Mouse (Mus musculus) liver, adult 2 months (tissue): Measurements from ENCODE around the gene Lmo1. TPM values are rescaled to one million over a fixed set of nuclear protein-coding genes. Genes with fewer than 3 reads are reported as not detected.
"Not testable (repeated sequence)": the region's sequence is repeated elsewhere in the genome, so short reads cannot be mapped to it uniquely, and the experiment has no call there.

Experiments
- DNase-seq: peaks from one replicate; pipeline ENCODE4 v3.0.0-alpha.2; 2011; ENCODE audit warnings: low read depth, low spot score; ENCODE audit errors: extremely low read depth
- H3K27ac ChIP-seq: fragments of 200-500 bp; replicated peaks from 2 replicates; pipeline ENCODE4 v1.5.1; 2012; ENCODE audit warnings: low read depth, mild to moderate bottlenecking, control low read depth, inconsistent platforms, low read length; ENCODE audit not compliant: insufficient read depth
- H3K27me3 ChIP-seq: fragments of 200-500 bp; 2 replicates; pipeline ENCODE4 v1.6.1; 2012; ENCODE audit warnings: mild to moderate bottlenecking, moderate library complexity, low read length, inconsistent platforms; ENCODE audit not compliant: control insufficient read depth, insufficient read depth
- H3K36me3 ChIP-seq: fragments of 200-500 bp; 2 replicates; pipeline ENCODE4 v1.6.1; 2012; ENCODE audit warnings: low read length, inconsistent platforms; ENCODE audit not compliant: control insufficient read depth, insufficient read depth
- H3K4me1 ChIP-seq: fragments of 200-500 bp; 2 replicates; pipeline ENCODE4 v1.6.1; 2011; ENCODE audit warnings: low read length; ENCODE audit not compliant: control insufficient read depth, insufficient read depth
- H3K4me3 ChIP-seq: fragments of 200-500 bp; 2 replicates; pipeline ENCODE4 v1.5.1; 2011; ENCODE audit warnings: low read depth, mild to moderate bottlenecking, control low read depth, low read length, moderate library complexity; ENCODE audit not compliant: insufficient read depth
- H3K79me2 ChIP-seq: fragments of 200-500 bp; 2 replicates; pipeline ENCODE4 v1.6.1; 2012; ENCODE audit warnings: inconsistent platforms, mild to moderate bottlenecking, low read length, moderate library complexity; ENCODE audit not compliant: control insufficient read depth, insufficient read depth
- H3K9ac ChIP-seq: fragments of 200-500 bp; 2 replicates; pipeline ENCODE4 v1.6.1; 2012; ENCODE audit warnings: low read depth, mild to moderate bottlenecking, control low read depth, inconsistent platforms, low read length
- CTCF ChIP-seq: fragments of 200-500 bp; IDR thresholded peaks from 2 replicates; pipeline ENCODE4 v1.5.1; 2011; ENCODE audit warnings: low read depth, low read length, control low read depth
- POLR2A ChIP-seq: fragments of 200-500 bp; IDR thresholded peaks from 2 replicates; pipeline ENCODE4 v1.6.1; 2011; ENCODE audit warnings: low read length, control low read depth; ENCODE audit not compliant: insufficient read depth; ENCODE audit errors: extremely low read depth
- WGBS: fragments of 180-500 bp; shearing (Covaris S2); methylation state at CpG from one replicate; pipeline ENCODE4 v1.1.7; 2018; 5-methylcytosine and 5-hydroxymethylcytosine counted together
- polyA plus RNA-seq: library from polyadenylated mRNA; depleted of rRNA; stranded (reverse); fragments of >200 nt; gene quantifications from 2 replicates; pipeline ENCODE4 v1.2.3, GENCODE M21; 2012; rRNA removed
- total RNA-seq: library from RNA; depleted of rRNA; stranded (reverse); fragments of >200 nt; gene quantifications from 2 replicates; pipeline ENCODE4 v1.2.3, GENCODE M21; 2014; rRNA removed

The Lmo1 gene
- total and polyA plus RNA-seq, 2 experiments = not detected

GRCm38 (mm10) chr7:109096618-109097017, 78.4 kb downstream of the Lmo1 start:
- no peak for DNase-seq
- H3K79me2 ChIP-seq = no peaks in the 10 kb centered on the region
- WGBS = 67% methylated on average over 4 of the region's 4 CpGs
- no peaks in the 10 kb centered on the region for H3K4me1 ChIP-seq
- no peak overlapping the region for H3K9ac ChIP-seq
- no peak overlapping the region for H3K4me3 ChIP-seq
- no peak for TF ChIP-seq CTCF
- no peak for TF ChIP-seq POLR2A
- no peaks in the 10 kb centered on the region; the same call in 1 of the 2 replicates for H3K27me3 ChIP-seq
- H3K27ac ChIP-seq = no peak overlapping the region
- no peaks in the 10 kb centered on the region for H3K36me3 ChIP-seq

- no peaks in the 10 kb centered on the region for H3K4me1 ChIP-seq
- no peak overlapping the region for H3K4me3 ChIP-seq
- WGBS = no CpG with 5 or more reads among the region's 7 CpGs
- no peak overlapping the region for H3K9ac ChIP-seq
- no peak overlapping the region for H3K27ac ChIP-seq
- no peaks in the 10 kb centered on the region; the same call in 1 of the 2 replicates for H3K27me3 ChIP-seq
- H3K36me3 ChIP-seq = no peaks in the 10 kb centered on the region
- no peaks in the 10 kb centered on the region for H3K79me2 ChIP-seq
- TF ChIP-seq CTCF (no peak), POLR2A (no peak)
- DNase-seq = no peak
These were observed 80.7 kb downstream of the Lmo1 start for GRCm38 (mm10) chr7:109094294-109094693.

DNA sequence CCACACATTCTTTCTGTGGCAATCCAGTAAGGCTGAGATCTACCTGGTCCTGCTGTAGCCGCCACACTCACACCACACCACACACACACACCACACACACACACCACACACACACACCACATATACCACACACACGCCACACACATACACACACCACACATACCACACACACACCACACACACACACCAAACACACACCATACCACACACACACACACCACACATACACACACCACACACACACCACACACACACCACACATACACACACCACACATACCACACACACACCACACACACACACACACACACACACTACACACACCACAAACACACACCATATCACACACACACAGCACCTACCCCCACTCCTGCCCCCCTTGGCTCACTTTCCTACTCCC, 83.7 kb downstream of the Lmo1 start:
- WGBS = no CpG with 5 or more reads among the region's 2 CpGs

More for the DNA sequence above, 83.7 kb downstream of the Lmo1 start:
- H3K27me3 ChIP-seq, H3K27ac ChIP-seq, H3K79me2 ChIP-seq, H3K4me1 ChIP-seq, H3K36me3 ChIP-seq, H3K4me3 ChIP-seq, H3K9ac ChIP-seq, DNase-seq: not testable (repeated sequence)

Other genes with a start within 250 kb of the Lmo1 start
- gene Nlrp10, start 245.0 kb downstream of the Lmo1 start, total RNA-seq = under 0.01 and 0.09 TPM in 2 replicates
- gene Nlrp10, start 245.0 kb downstream of the Lmo1 start, polyA plus RNA-seq = not detected in 2 replicates
- gene Eif3f, start 240.8 kb downstream of the Lmo1 start, total RNA-seq = 20.6 and 31.7 TPM in 2 replicates
- gene Eif3f, start 240.8 kb downstream of the Lmo1 start, polyA plus RNA-seq = 47.2 and 48.1 TPM in 2 replicates
- gene Tub, start 224.9 kb downstream of the Lmo1 start, total RNA-seq = under 0.01 and 0.07 TPM in 2 replicates
- not detected in 2 replicates for gene Tub, start 224.9 kb downstream of the Lmo1 start, polyA plus RNA-seq
- gene Ric3, start 91.9 kb downstream of the Lmo1 start, total RNA-seq = 0.92 and 1.3 TPM in 2 replicates
- 0.10 and 0.17 TPM in 2 replicates for gene Ric3, start 91.9 kb downstream of the Lmo1 start, polyA plus RNA-seq